17 mouse cellular contexts compared by ENCODE assay signal in the genomic region with DNA sequence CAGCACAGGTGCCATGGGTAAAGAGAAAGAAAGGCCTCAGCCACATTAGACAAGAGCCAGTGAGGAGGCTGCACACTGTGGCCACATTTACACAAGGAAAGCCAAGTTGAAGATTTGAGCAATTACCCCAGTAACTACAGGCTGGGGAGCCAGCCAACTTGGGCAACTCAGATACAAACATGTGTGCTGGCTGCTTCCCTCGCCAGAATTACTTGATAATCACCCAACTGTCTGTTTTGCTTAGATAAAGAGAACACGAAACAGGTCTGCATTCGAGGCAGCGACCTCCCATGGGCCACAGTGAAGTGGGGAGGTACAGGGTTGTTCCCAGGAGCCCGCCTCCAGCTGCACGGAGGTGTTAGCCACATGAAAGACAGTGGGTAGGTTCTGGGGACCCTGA. TPM values are rescaled to one million over a fixed set of nuclear protein-coding genes. Genes with fewer than 3 reads are reported as not detected.
A peak's percentile ranks its signal among the peaks of the same experiment; 100 is the strongest.
DNase-seq lines count a peak whose midpoint lies in the region; ATAC-seq and TF ChIP-seq lines count a peak whose summit lies in the region.
"Had no signal": no experiment of that assay in that cellular context is flagged by ENCODE, and none has a peak within 500 bp of the region (broad histone marks: within the 10 kb centered on the region; RNA-seq: fewer than 3 reads in every experiment).

No protein-coding gene starts in this region.

- no peak overlapping the region for H3K27ac ChIP-seq in forebrain, postnatal 0 days (ENCODE audit: low read depth, low read length)
- H3K27ac ChIP-seq in forebrain, embryonic 15.5 days (replicated peaks), result no peak overlapping the region
- H3K27ac ChIP-seq: embryonic facial prominence, embryonic 15.5 days; heart, embryonic 13.5 days; limb, embryonic 12.5 days; midbrain, embryonic 13.5 days had no signal

- DNase-seq in forebrain, postnatal 0 days, result peak; percentile 63
- peak; percentile 11 for DNase-seq in right cerebral cortex, postnatal 4 days
- DNase-seq in right cerebral cortex, postnatal 14 days, result no peak
- DNase-seq in layer of hippocampus, adult 9-11 months, result peak; percentile 58
- DNase-seq in urinary bladder, postnatal 25 days (ENCODE audit: low spot score), result no peak
- no peak for DNase-seq in spleen, postnatal 10 days (ENCODE audit: low spot score in 2 of 2)
- DNase-seq: cerebellum, adult 9-10 months; kidney, postnatal 36 days had no signal

- no peak for ATAC-seq in forebrain, postnatal 0 days
- no peak; the same call in 1 of the 2 replicates for ATAC-seq in forebrain, embryonic 15.5 days (replicated peaks)
- ATAC-seq in activated CD4-positive, CD25-positive, alpha-beta regulatory T cell, adult 4 months, result no peak
- ATAC-seq: CD4-positive, CD25-positive, alpha-beta regulatory T cell, adult 4 months; inflammation-experienced regulatory T-cells, adult 6 months; midbrain, embryonic 13.5 days had no signal

- no peak for TF ChIP-seq CTCF in forebrain, postnatal 0 days (IDR thresholded peaks at IDR 0.05; ENCODE audit: low read depth)

- H3K9me3 ChIP-seq in forebrain, postnatal 0 days (ENCODE audit: low read length), result no peaks in the 10 kb centered on the region
- no peaks in the 10 kb centered on the region for H3K9me3 ChIP-seq in forebrain, embryonic 15.5 days
- H3K9me3 ChIP-seq: embryonic facial prominence, embryonic 15.5 days; heart, embryonic 13.5 days; limb, embryonic 12.5 days; midbrain, embryonic 13.5 days had no signal

- no peak overlapping the region for H3K4me2 ChIP-seq in forebrain, postnatal 0 days (ENCODE audit: low read depth)
- H3K4me2 ChIP-seq in forebrain, embryonic 15.5 days (replicated peaks), result no peak overlapping the region
- H3K4me2 ChIP-seq: embryonic facial prominence, embryonic 15.5 days; heart, embryonic 13.5 days; limb, embryonic 12.5 days; midbrain, embryonic 13.5 days had no signal

- no peak overlapping the region for H3K4me3 ChIP-seq in forebrain, postnatal 0 days (ENCODE audit: low read depth, low read length)
- no peak overlapping the region for H3K4me3 ChIP-seq in forebrain, embryonic 15.5 days
- H3K4me3 ChIP-seq: embryonic facial prominence, embryonic 15.5 days; heart, embryonic 13.5 days; limb, embryonic 12.5 days; midbrain, embryonic 13.5 days had no signal

- no peak overlapping the region for H3K9ac ChIP-seq in forebrain, postnatal 0 days
- H3K9ac ChIP-seq in forebrain, embryonic 15.5 days (replicated peaks), result no peak overlapping the region
- H3K9ac ChIP-seq: embryonic facial prominence, embryonic 15.5 days; heart, embryonic 13.5 days; limb, embryonic 12.5 days; midbrain, embryonic 13.5 days had no signal

- no peaks in the 10 kb centered on the region for H3K27me3 ChIP-seq in forebrain, postnatal 0 days (ENCODE audit: insufficient read depth, low read length)
- H3K27me3 ChIP-seq in forebrain, embryonic 15.5 days, result no peaks in the 10 kb centered on the region
- H3K27me3 ChIP-seq: embryonic facial prominence, embryonic 15.5 days; midbrain, embryonic 13.5 days had no signal

- H3K36me3 ChIP-seq in forebrain, postnatal 0 days (ENCODE audit: insufficient read depth), result no peaks in the 10 kb centered on the region
- H3K36me3 ChIP-seq in forebrain, embryonic 15.5 days, result no peaks in the 10 kb centered on the region
- H3K36me3 ChIP-seq: embryonic facial prominence, embryonic 15.5 days; heart, embryonic 13.5 days; limb, embryonic 12.5 days; midbrain, embryonic 13.5 days had no signal

- WGBS in forebrain, postnatal 0 days, result 42% methylated on average over 6 of the region's 6 CpGs
- WGBS in forebrain, embryonic 15.5 days, result 58% methylated on average over 6 of the region's 6 CpGs

- no peaks in the 10 kb centered on the region for H3K4me1 ChIP-seq in forebrain, postnatal 0 days (ENCODE audit: insufficient read depth)
- H3K4me1 ChIP-seq in forebrain, embryonic 15.5 days, result peaks cover 6% of the 10 kb centered on the region; the same call in 1 of the 2 replicates
- H3K4me1 ChIP-seq: heart, embryonic 13.5 days; limb, embryonic 12.5 days; midbrain, embryonic 13.5 days had no signal

RNA-seq across cellular contexts. Expression of gene Lhx8, which starts 33.0 kb away (rescaled TPM):
- 13.4 and 24.2 TPM in 2 replicates for total RNA-seq in forebrain, postnatal 0 days (2014; rRNA removed)
- 18.9 and 21.6 TPM in 2 replicates for polyA plus RNA-seq in forebrain, postnatal 0 days (2015; fragmentation: Nextera tagmentation; extraction: Ambion mirVana)
- 22.6 and 25.3 TPM in 2 replicates for polyA plus RNA-seq in forebrain, embryonic 15.5 days (2015; fragmentation: Nextera tagmentation; extraction: Ambion mirVana)
- polyA plus RNA-seq in activated CD4-positive, CD25-positive, alpha-beta regulatory T cell, adult 4 months (2017; shearing (Covaris generic)), result not detected
- total RNA-seq: neutrophil, adult 5-6 weeks had no signal
- polyA plus RNA-seq: CD4-positive, CD25-positive, alpha-beta regulatory T cell, adult 4 months; inflammation-experienced regulatory T-cells, adult 6 months had no signal

Comparison
In these comparisons a context has a peak if more than half of its experiments do, and no peak if none do; other contexts are left out.
1. DNase-seq: peak in forebrain, postnatal 0 days (single experiment), right cerebral cortex, postnatal 4 days (single experiment) and layer of hippocampus, adult 9-11 months (single experiment); none in right cerebral cortex, postnatal 14 days (single experiment), urinary bladder, postnatal 25 days (single experiment) and spleen, postnatal 10 days (0 of 2).
2. RNA of gene Lhx8, which starts 33.0 kb away (polyA plus RNA-seq): 22.6 to 25.3 TPM in forebrain, embryonic 15.5 days and 18.9 to 21.6 TPM in forebrain, postnatal 0 days; not detected in activated CD4-positive, CD25-positive, alpha-beta regulatory T cell, adult 4 months; every median in the first group is over 10 times any median in the second.